Mouse (Mus musculus): ENCODE measurements around the gene Ppp1r37.

DNA sequence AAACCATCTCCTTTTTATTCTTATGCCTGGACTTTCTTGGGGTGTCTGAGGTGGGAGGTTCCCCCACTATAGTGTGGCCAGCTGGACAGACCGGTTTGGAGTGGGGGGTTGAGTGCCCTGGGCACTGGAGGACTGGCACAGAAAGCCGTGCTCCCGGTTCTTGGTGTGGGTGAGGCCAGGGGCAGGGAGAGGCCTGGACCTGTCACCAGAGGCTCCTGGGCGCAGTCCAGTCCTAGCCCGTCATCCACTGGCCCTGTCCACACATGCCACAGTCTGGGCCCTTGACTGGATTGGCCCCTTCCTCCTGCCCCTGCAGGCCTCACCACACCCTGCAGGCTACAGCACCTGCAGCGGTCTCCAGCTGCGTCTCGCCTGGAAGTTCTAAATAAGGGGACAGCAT lies 17.8 kb upstream of the Ppp1r37 start:
- no peak for TF ChIP-seq POLR2A (IDR thresholded peaks at IDR 0.05; ENCODE audit: low read depth, low read length)
- no peak for TF ChIP-seq CTCF (IDR thresholded peaks at IDR 0.05; ENCODE audit: extremely low read depth, insufficient read length, insufficient replicate concordance, low read depth, low read length)

All from small intestine, adult 2 months (tissue).